Mouse (Mus musculus) midbrain, embryonic 13.5 days (tissue): ENCODE measurements around the gene Arhgap23. TPM values are rescaled to one million over a fixed set of nuclear protein-coding genes. Genes with fewer than 3 reads are reported as not detected.
A peak's percentile ranks its signal among the peaks of the same experiment; 100 is the strongest.

Experiments
- ATAC-seq: fragments of 200-750 bp; cut with Nextera tagmentation; 2 replicates; pipeline ENCODE4 v1.8.0; 2017; ENCODE audit warnings: mild to moderate bottlenecking, moderate TSS enrichment, moderate library complexity
- H3K27ac ChIP-seq: fragments of 300-500 bp; sonication (generic); 2 replicates; pipeline ENCODE4 v1.5.1; 2015; ENCODE audit warnings: inconsistent platforms, mild to moderate bottlenecking, moderate library complexity
- H3K27me3 ChIP-seq: fragments of 300-500 bp; sonication (generic); 2 replicates; pipeline ENCODE4 v1.6.1; 2015; ENCODE audit warnings: mild to moderate bottlenecking, inconsistent platforms
- H3K36me3 ChIP-seq: fragments of 300-500 bp; sonication (generic); 2 replicates; pipeline ENCODE4 v1.6.1; 2015; ENCODE audit warnings: mild to moderate bottlenecking, inconsistent platforms
- H3K4me1 ChIP-seq: fragments of 300-500 bp; sonication (generic); replicated peaks from 2 replicates; pipeline ENCODE4 v1.6.1; 2015; ENCODE audit warnings: inconsistent platforms
- H3K4me2 ChIP-seq: fragments of 300-500 bp; sonication (generic); replicated peaks from 2 replicates; pipeline ENCODE4 v1.6.1; 2015; ENCODE audit warnings: moderate library complexity, mild to moderate bottlenecking, inconsistent platforms
- H3K4me3 ChIP-seq: fragments of 300-500 bp; sonication (generic); replicated peaks from 2 replicates; pipeline ENCODE4 v1.5.1; 2015; ENCODE audit warnings: mild to moderate bottlenecking, inconsistent platforms
- H3K9ac ChIP-seq: fragments of 300-500 bp; sonication (generic); replicated peaks from 2 replicates; pipeline ENCODE4 v1.6.1; 2015; ENCODE audit warnings: mild to moderate bottlenecking, inconsistent platforms
- H3K9me3 ChIP-seq: fragments of 300-500 bp; sonication (generic); 2 replicates; pipeline ENCODE4 v1.6.1; 2016; ENCODE audit warnings: mild to moderate bottlenecking, inconsistent platforms
- WGBS: fragments of 180-500 bp; shearing (Covaris S2); methylation state at CpG from one replicate; pipeline ENCODE4 v1.1.7; 2015; 5-methylcytosine and 5-hydroxymethylcytosine counted together
- polyA plus RNA-seq: library from polyadenylated mRNA; unstranded; fragments of >200 nt; fragmentation: Nextera tagmentation; extraction: Ambion mirVana; gene quantifications from 2 replicates; pipeline ENCODE4 v1.2.1, GENCODE M21; 2015

Arhgap23 gene
- polyA plus RNA-seq, 1 experiment from 2014 or later: 6.5 TPM

- H3K36me3 ChIP-seq: 0 out of 2 replicates have a peak, but pooled peaks cover 10% of the 10 kb centered on the region
- peaks cover 13% of the 10 kb centered on the region for H3K4me1 ChIP-seq
- peak overlapping the region; percentile 41 for H3K4me3 ChIP-seq
- peak overlapping the region; percentile 66 for H3K4me2 ChIP-seq
- 5% methylated on average over 51 of the region's 51 CpGs for WGBS
- peak; percentile 46; the same call in 1 of the 2 replicates for ATAC-seq
- no peak overlapping the region for H3K27ac ChIP-seq
- H3K9ac ChIP-seq: peak overlapping the region; percentile 61
- no peaks in the 10 kb centered on the region for H3K9me3 ChIP-seq
- H3K27me3 ChIP-seq: peaks cover 60% of the 10 kb centered on the region
Observed at GRCm38 (mm10) chr11:97500720-97501448, 85.6 kb downstream of the Arhgap23 start.

GRCm38 (mm10) chr11:97502383-97502782 lies 87.0 kb downstream of the Arhgap23 start:
- no peak overlapping the region for H3K27ac ChIP-seq
- peaks cover 55% of the 10 kb centered on the region for H3K27me3 ChIP-seq
- H3K9me3 ChIP-seq: no peaks in the 10 kb centered on the region
- no peak overlapping the region for H3K4me2 ChIP-seq
- H3K9ac ChIP-seq: no peak overlapping the region
- WGBS: 40% methylated on average over 9 of the region's 9 CpGs
- peaks cover 13% of the 10 kb centered on the region for H3K4me1 ChIP-seq
- ATAC-seq: no peak
- 0 out of 2 replicates have a peak, but pooled peaks cover 10% of the 10 kb centered on the region for H3K36me3 ChIP-seq
- H3K4me3 ChIP-seq: no peak overlapping the region

- no peak overlapping the region for H3K4me3 ChIP-seq
- no peak overlapping the region for H3K27ac ChIP-seq
- ATAC-seq: no peak
Observed at GRCm38 (mm10) chr11:97502846-97503245, 87.5 kb downstream of the Arhgap23 start.

GRCm38 (mm10) chr11:97505784-97506183 lies 90.5 kb downstream of the Arhgap23 start:
- no peak overlapping the region for H3K4me3 ChIP-seq
- no peak overlapping the region for H3K27ac ChIP-seq
- no peaks in the 10 kb centered on the region for H3K36me3 ChIP-seq
- WGBS: 87% methylated on average over 4 of the region's 4 CpGs
- H3K4me2 ChIP-seq: no peak overlapping the region
- no peak for ATAC-seq
- H3K9ac ChIP-seq: no peak overlapping the region
- peaks cover 15% of the 10 kb centered on the region for H3K4me1 ChIP-seq
- peaks cover 21% of the 10 kb centered on the region for H3K27me3 ChIP-seq
- H3K9me3 ChIP-seq: no peaks in the 10 kb centered on the region

More at GRCm38 (mm10) chr11:97502846-97503245, 87.5 kb downstream of the Arhgap23 start:
- WGBS: 85% methylated on average over 4 of the region's 4 CpGs
- Histone ChIP-seq H3K9me3 (no peaks in the 10 kb centered on the region), H3K4me2 (no peak overlapping the region), H3K9ac (no peak overlapping the region), H3K4me1 (peaks cover 13% of the 10 kb centered on the region), H3K36me3 (0 out of 2 replicates have a peak, but pooled peaks cover 6% of the 10 kb centered on the region), H3K27me3 (peaks cover 50% of the 10 kb centered on the region)

GRCm38 (mm10) chr11:97506331-97506730 lies 91.0 kb downstream of the Arhgap23 start:
- Histone ChIP-seq H3K27ac (no peak overlapping the region), H3K4me3 (no peak overlapping the region), H3K9me3 (no peaks in the 10 kb centered on the region), H3K27me3 (peaks cover 16% of the 10 kb centered on the region), H3K36me3 (no peaks in the 10 kb centered on the region), H3K9ac (no peak overlapping the region), H3K4me1 (peaks cover 14% of the 10 kb centered on the region), H3K4me2 (no peak overlapping the region)
- 58% methylated on average over 8 of the region's 8 CpGs for WGBS
- ATAC-seq: no peak

- WGBS: 89% methylated on average over 3 of the region's 3 CpGs
- ATAC-seq: no peak
Observed at GRCm38 (mm10) chr11:97508198-97508597, 92.9 kb downstream of the Arhgap23 start.

GRCm38 (mm10) chr11:97509058-97509457 lies 93.7 kb downstream of the Arhgap23 start:
- 66% methylated on average over 5 of the region's 5 CpGs for WGBS
- Histone ChIP-seq H3K9ac (no peak overlapping the region), H3K4me2 (no peak overlapping the region), H3K27ac (no peak overlapping the region), H3K36me3 (no peaks in the 10 kb centered on the region; the same call in 1 of the 2 replicates), H3K27me3 (no peaks in the 10 kb centered on the region), H3K9me3 (no peaks in the 10 kb centered on the region), H3K4me3 (no peak overlapping the region), H3K4me1 (peaks cover 24% of the 10 kb centered on the region)
- no peak for ATAC-seq

More at GRCm38 (mm10) chr11:97508198-97508597, 92.9 kb downstream of the Arhgap23 start:
- Histone ChIP-seq H3K4me2 (no peak overlapping the region), H3K9me3 (no peaks in the 10 kb centered on the region), H3K4me1 (peaks cover 24% of the 10 kb centered on the region), H3K4me3 (no peak overlapping the region), H3K27me3 (no peaks in the 10 kb centered on the region), H3K9ac (no peak overlapping the region), H3K27ac (no peak overlapping the region), H3K36me3 (no peaks in the 10 kb centered on the region; the same call in 1 of the 2 replicates)

- peaks cover 24% of the 10 kb centered on the region for H3K4me1 ChIP-seq
- no peak overlapping the region for H3K9ac ChIP-seq
- peaks cover 7% of the 10 kb centered on the region for H3K36me3 ChIP-seq
- no peaks in the 10 kb centered on the region for H3K9me3 ChIP-seq
- no peak overlapping the region for H3K4me3 ChIP-seq
- no peaks in the 10 kb centered on the region for H3K27me3 ChIP-seq
- H3K4me2 ChIP-seq: no peak overlapping the region
- ATAC-seq: peak; percentile 64
- 0 out of 2 replicates have a peak overlapping the region, but pooled peaks have one; percentile 2 for H3K27ac ChIP-seq
- WGBS: 57% methylated on average over 24 of the region's 24 CpGs
Observed at GRCm38 (mm10) chr11:97509715-97510485, 94.6 kb downstream of the Arhgap23 start.

- H3K4me1 ChIP-seq: peaks cover 24% of the 10 kb centered on the region
- no peak for ATAC-seq
- H3K36me3 ChIP-seq: peaks cover 19% of the 10 kb centered on the region
- no peak overlapping the region for H3K4me3 ChIP-seq
- no peak overlapping the region for H3K4me2 ChIP-seq
- 25% methylated on average over 10 of the region's 10 CpGs for WGBS
- no peaks in the 10 kb centered on the region for H3K27me3 ChIP-seq
- H3K9ac ChIP-seq: no peak overlapping the region
- H3K9me3 ChIP-seq: no peaks in the 10 kb centered on the region
- H3K27ac ChIP-seq: no peak overlapping the region
Observed at GRCm38 (mm10) chr11:97510966-97511660, 95.8 kb downstream of the Arhgap23 start.

- WGBS: 52% methylated on average over 13 of the region's 13 CpGs
- ATAC-seq: no peak; the same call in 1 of the 2 replicates
- Histone ChIP-seq H3K27me3 (no peaks in the 10 kb centered on the region), H3K27ac (no peak overlapping the region), H3K9ac (no peak overlapping the region), H3K4me2 (no peak overlapping the region), H3K4me1 (peaks cover 24% of the 10 kb centered on the region), H3K4me3 (no peak overlapping the region), H3K9me3 (no peaks in the 10 kb centered on the region), H3K36me3 (peaks cover 26% of the 10 kb centered on the region)
Observed at GRCm38 (mm10) chr11:97511661-97512369, 96.5 kb downstream of the Arhgap23 start.

- H3K4me2 ChIP-seq: no peak overlapping the region
- WGBS: 26% methylated on average over 6 of the region's 6 CpGs
- no peaks in the 10 kb centered on the region for H3K27me3 ChIP-seq
- no peak overlapping the region for H3K9ac ChIP-seq
- peaks cover 24% of the 10 kb centered on the region for H3K4me1 ChIP-seq
- H3K27ac ChIP-seq: no peak overlapping the region
- H3K36me3 ChIP-seq: peaks cover 33% of the 10 kb centered on the region
- ATAC-seq: no peak
- H3K9me3 ChIP-seq: no peaks in the 10 kb centered on the region
- H3K4me3 ChIP-seq: no peak overlapping the region
Observed at GRCm38 (mm10) chr11:97512511-97512910, 97.2 kb downstream of the Arhgap23 start.
